Mouse (Mus musculus) cerebellum, adult 2 months (tissue): Measurements from ENCODE around the gene Slc10a6. TPM values are rescaled to one million over a fixed set of nuclear protein-coding genes. Genes with fewer than 3 reads are reported as not detected.

Experiments used
- DNase-seq, 2 experiments: peaks; one replicate each; pipeline ENCODE4 v3.0.0; 2021
- H3K27ac ChIP-seq: fragments of 200-500 bp; 2 replicates; pipeline ENCODE4 v1.5.1; 2012; ENCODE audit warnings: low read length, control low read depth, inconsistent platforms; ENCODE audit not compliant: insufficient read depth
- H3K27me3 ChIP-seq: fragments of 200-500 bp; 2 replicates; pipeline ENCODE4 v1.6.1; 2012; ENCODE audit warnings: inconsistent platforms, mild to moderate bottlenecking, low read length, moderate library complexity; ENCODE audit not compliant: control insufficient read depth, insufficient read depth
- H3K4me1 ChIP-seq: fragments of 200-500 bp; 2 replicates; pipeline ENCODE4 v1.6.1; 2011; ENCODE audit warnings: low read length; ENCODE audit not compliant: control insufficient read depth, insufficient read depth
- H3K4me3 ChIP-seq: fragments of 200-500 bp; replicated peaks from 2 replicates; pipeline ENCODE3; 2011; ENCODE audit warnings: mild to moderate bottlenecking, low read depth, low read length, control low read depth; ENCODE audit not compliant: insufficient read depth
- CTCF ChIP-seq: fragments of 200-500 bp; IDR thresholded peaks from 2 replicates; pipeline ENCODE4 v1.5.1; 2011; ENCODE audit warnings: low read depth, mild to moderate bottlenecking, control low read depth, low read length, moderate library complexity, borderline replicate concordance; ENCODE audit not compliant: insufficient read depth
- POLR2A ChIP-seq: fragments of 200-500 bp; IDR thresholded peaks from 2 replicates; pipeline ENCODE4 v1.6.1; 2011; ENCODE audit warnings: low read length, control low read depth, borderline replicate concordance; ENCODE audit not compliant: insufficient read depth
- WGBS: fragments of 180-500 bp; shearing (Covaris S2); methylation state at CpG from one replicate; pipeline ENCODE4 v1.1.7; 2018; 5-methylcytosine and 5-hydroxymethylcytosine counted together
- polyA plus RNA-seq: library from polyadenylated mRNA; depleted of rRNA; stranded (reverse); fragments of >200 nt; gene quantifications from 2 replicates; pipeline ENCODE4 v1.2.3, GENCODE M21; 2012; rRNA removed

Gene Slc10a6
- polyA plus RNA-seq, 1 experiment, result 0.05 TPM

GRCm38 (mm10) chr5:103568034-103568433, 61.2 kb downstream of the Slc10a6 start:
- Histone ChIP-seq H3K4me3 (no peak overlapping the region), H3K27me3 (no peaks in the 10 kb centered on the region), H3K4me1 (no peaks in the 10 kb centered on the region; the same call in 1 of the 2 replicates), H3K27ac (no peak overlapping the region)
- DNase-seq, result no peak
- WGBS, result 89% methylated on average over 4 of the region's 4 CpGs
- TF ChIP-seq CTCF, result no peak
- TF ChIP-seq POLR2A, result no peak

- Histone ChIP-seq H3K4me3 (no peak overlapping the region), H3K27ac (no peak overlapping the region), H3K27me3 (no peaks in the 10 kb centered on the region), H3K4me1 (no peaks in the 10 kb centered on the region; the same call in 1 of the 2 replicates)
- 97% methylated on average over 9 of the region's 9 CpGs for WGBS
- no peak for DNase-seq
- TF ChIP-seq POLR2A, result no peak
- no peak for TF ChIP-seq CTCF
Measured at GRCm38 (mm10) chr5:103560546-103560945, 68.7 kb downstream of the Slc10a6 start.

Other genes starting within 250 kb of the Slc10a6 start
- 6.1 and 6.6 TPM in 2 replicates for gene Ptpn13, start 204.2 kb downstream of the Slc10a6 start, polyA plus RNA-seq
- gene 1700016H13Rik, start 26.6 kb upstream of the Slc10a6 start, polyA plus RNA-seq, result not detected in 2 replicates
- 9.3 TPM in 2 replicates for gene Aff1, start 63.0 kb upstream of the Slc10a6 start, polyA plus RNA-seq